Mouse (Mus musculus) yolk sac, embryonic 10.5 days (tissue): ENCODE data around the gene Fip1l1.

Source experiments
- DNase-seq: peaks from one replicate; pipeline ENCODE4 v3.0.0-alpha.2; 2017; ENCODE audit warnings: low spot score

Fip1l1 gene

GRCm38 (mm10) chr5:74535240-74536021, at the start of gene Fip1l1:
Fip1l1 (plus strand) TSS chr5:74535449.
- peak; percentile 95 for DNase-seq

GRCm38 (mm10) chr5:74492705-74493104, 42.5 kb upstream of the Fip1l1 start:
- no peak for DNase-seq

GRCm38 (mm10) chr5:74511686-74512085, 23.6 kb upstream of the Fip1l1 start:
- DNase-seq = no peak

GRCm38 (mm10) chr5:74527025-74527424, 8.2 kb upstream of the Fip1l1 start:
- DNase-seq = no peak

GRCm38 (mm10) chr5:74530785-74531184, 4.5 kb upstream of the Fip1l1 start:
- DNase-seq = peak; percentile 2

- DNase-seq = peak; percentile 96
These were observed 3.5 kb upstream of the Fip1l1 start, which contains the start of gene Scfd2 for GRCm38 (mm10) chr5:74531630-74532280. Scfd2 (minus strand) TSS chr5:74531759.

GRCm38 (mm10) chr5:74536180-74536947, 1.1 kb downstream of the Fip1l1 start:
- DNase-seq = no peak

GRCm38 (mm10) chr5:74545606-74546005, 10.4 kb downstream of the Fip1l1 start:
- no peak for DNase-seq

GRCm38 (mm10) chr5:74549566-74549965, 14.3 kb downstream of the Fip1l1 start:
- no peak for DNase-seq

- no peak for DNase-seq
These were observed 25.9 kb downstream of the Fip1l1 start for GRCm38 (mm10) chr5:74561151-74561550.

- DNase-seq = no peak
These were observed 36.5 kb downstream of the Fip1l1 start for GRCm38 (mm10) chr5:74571767-74572166.

- no peak for DNase-seq
These were observed 53.9 kb downstream of the Fip1l1 start for GRCm38 (mm10) chr5:74589133-74589532.

- no peak for DNase-seq
These were observed 56.2 kb downstream of the Fip1l1 start for GRCm38 (mm10) chr5:74591413-74591812.

- DNase-seq = peak; percentile 22
These were observed 57.9 kb downstream of the Fip1l1 start for GRCm38 (mm10) chr5:74593147-74593546.

GRCm38 (mm10) chr5:74600010-74600409, 64.8 kb downstream of the Fip1l1 start:
- no peak for DNase-seq

GRCm38 (mm10) chr5:74601171-74601570, 65.9 kb downstream of the Fip1l1 start:
- DNase-seq = no peak

- DNase-seq = no peak
These were observed 66.7 kb downstream of the Fip1l1 start for GRCm38 (mm10) chr5:74601965-74602364.

GRCm38 (mm10) chr5:74602371-74602770, 67.1 kb downstream of the Fip1l1 start:
- DNase-seq = no peak

- no peak for DNase-seq
These were observed 68.1 kb downstream of the Fip1l1 start for GRCm38 (mm10) chr5:74603306-74603705.

- DNase-seq = no peak
These were observed 71.0 kb downstream of the Fip1l1 start for GRCm38 (mm10) chr5:74606213-74606612.

GRCm38 (mm10) chr5:74610511-74610910, 75.3 kb downstream of the Fip1l1 start:
- no peak for DNase-seq

GRCm38 (mm10) chr5:74612713-74613112, 77.5 kb downstream of the Fip1l1 start:
- no peak for DNase-seq
